9 mouse cellular contexts compared by ENCODE assay signal in the genomic region with DNA sequence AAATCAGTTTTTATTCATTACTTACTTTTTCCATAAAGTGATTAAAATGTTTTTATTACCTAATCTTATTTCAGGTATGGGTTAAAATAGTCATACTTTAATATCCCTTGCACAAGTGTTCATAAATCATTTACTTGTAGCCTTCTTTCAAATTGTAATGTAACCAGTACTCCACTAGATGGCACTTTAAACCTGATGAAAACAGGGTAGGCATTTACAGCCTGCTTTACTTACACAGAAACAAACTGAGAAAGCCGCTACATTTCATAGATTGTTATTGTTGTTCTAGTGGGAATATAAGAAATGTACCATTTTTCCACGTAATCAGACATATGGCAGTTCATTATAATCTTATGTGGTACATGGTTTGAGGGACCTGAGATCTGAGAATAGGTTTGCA. TPM values are rescaled to one million over a fixed set of nuclear protein-coding genes. Genes with fewer than 3 reads are reported as not detected.
DNase-seq lines count a peak whose midpoint lies in the region; ATAC-seq lines count a peak whose summit lies in the region.
"Had no signal": no experiment of that assay in that cellular context is flagged by ENCODE, and none has a peak within 500 bp of the region (broad histone marks: within the 10 kb centered on the region; RNA-seq: fewer than 3 reads in every experiment).

No protein-coding gene starts in this region.

- DNase-seq in heart, adult 9 months (ENCODE audit: low spot score in 2 of 2): peak; percentile 9 to 11
- peak; percentile 46 for DNase-seq in CD4-positive helper T cell, adult 2 months (ENCODE audit: low read depth, low spot score)
- peak; percentile 15 for DNase-seq in c-Kit-negative CD71-positive TER-119-positive erythroid progenitor cells, embryonic 14.5 days (ENCODE audit: low read depth, low spot score)
- DNase-seq in splenic B cell, adult 2 months (ENCODE audit: low read depth, low spot score): peak; percentile 69
- DNase-seq in left cerebral cortex, postnatal 36 days (ENCODE audit: low spot score in 2 of 2): no peak

- no peak overlapping the region for H3K9ac ChIP-seq in heart, embryonic 11.5 days (ENCODE audit: low read depth, low read length)
- no peak overlapping the region for H3K9ac ChIP-seq in intestine, embryonic 16.5 days (ENCODE audit: low read depth, low read length)
- no peak overlapping the region for H3K9ac ChIP-seq in kidney, embryonic 15.5 days
- H3K9ac ChIP-seq: limb, embryonic 15.5 days had no signal

- no peak for ATAC-seq in heart, embryonic 11.5 days (replicated peaks; ENCODE audit: insufficient number of reproducible peaks, low FRiP score, low TSS enrichment)
- peak; percentile 67 for ATAC-seq in intestine, embryonic 16.5 days
- ATAC-seq in kidney, embryonic 15.5 days (replicated peaks; ENCODE audit: low FRiP score): no peak; the same call in 1 of the 2 replicates

- H3K4me2 ChIP-seq in heart, embryonic 11.5 days: no peak overlapping the region
- H3K4me2 ChIP-seq in intestine, embryonic 16.5 days (ENCODE audit: low read depth, low read length): no peak overlapping the region
- H3K4me2 ChIP-seq in kidney, embryonic 15.5 days: no peak overlapping the region
- H3K4me2 ChIP-seq: limb, embryonic 15.5 days had no signal

- H3K36me3 ChIP-seq in heart, embryonic 11.5 days (ENCODE audit: control insufficient read depth, insufficient read depth, low read length): no peaks in the 10 kb centered on the region
- H3K36me3 ChIP-seq in intestine, embryonic 16.5 days (ENCODE audit: control insufficient read depth, insufficient read depth, low read length): no peaks in the 10 kb centered on the region
- H3K36me3 ChIP-seq in splenic B cell, adult 2 months (ENCODE audit: control insufficient read depth, insufficient read depth, low read length, poor library complexity, severe bottlenecking): no peaks in the 10 kb centered on the region; the same call in 1 of the 2 replicates
- 0 out of 2 replicates have a peak, but pooled peaks cover 4% of the 10 kb centered on the region for H3K36me3 ChIP-seq in kidney, embryonic 15.5 days
- H3K36me3 ChIP-seq: limb, embryonic 15.5 days had no signal

- no peaks in the 10 kb centered on the region for H3K27me3 ChIP-seq in heart, embryonic 11.5 days (ENCODE audit: control insufficient read depth, insufficient read depth, low read length)
- no peaks in the 10 kb centered on the region for H3K27me3 ChIP-seq in intestine, embryonic 16.5 days (replicated peaks; ENCODE audit: control insufficient read depth, insufficient read depth, low read length)
- no peaks in the 10 kb centered on the region for H3K27me3 ChIP-seq in splenic B cell, adult 2 months (ENCODE audit: control insufficient read depth, insufficient read depth, low read length, poor library complexity, severe bottlenecking)
- H3K27me3 ChIP-seq in kidney, embryonic 15.5 days: no peaks in the 10 kb centered on the region
- H3K27me3 ChIP-seq: limb, embryonic 15.5 days had no signal

- no peaks in the 10 kb centered on the region for H3K4me1 ChIP-seq in heart, embryonic 11.5 days (ENCODE audit: control insufficient read depth, insufficient read depth, low read length)
- H3K4me1 ChIP-seq in intestine, embryonic 16.5 days (ENCODE audit: control insufficient read depth, insufficient read depth, low read length): no peaks in the 10 kb centered on the region
- H3K4me1 ChIP-seq in kidney, embryonic 15.5 days: no peaks in the 10 kb centered on the region
- H3K4me1 ChIP-seq: limb, embryonic 15.5 days had no signal

- intact Hi-C loops in left cerebral cortex, postnatal 36 days (cut with DNase I): loop anchor here (1.0 to 5.0 kb wide), 4 partner anchors 1038 to 1893 kb away; no protein-coding TSS in a partner anchor

- WGBS in heart, embryonic 11.5 days (ENCODE audit: insufficient replicate concordance): 28% methylated on average over 2 of the region's 2 CpGs
- 10% methylated on average over 2 of the region's 2 CpGs for WGBS in intestine, embryonic 16.5 days
- WGBS in kidney, embryonic 15.5 days: 17% methylated on average over 2 of the region's 2 CpGs

- H3K4me3 ChIP-seq in heart, embryonic 11.5 days (ENCODE audit: low read depth, low read length): no peak overlapping the region
- H3K4me3 ChIP-seq in intestine, embryonic 16.5 days (ENCODE audit: low read length): no peak overlapping the region
- H3K4me3 ChIP-seq in kidney, embryonic 15.5 days (replicated peaks): no peak overlapping the region
- H3K4me3 ChIP-seq: limb, embryonic 15.5 days had no signal

- no peaks in the 10 kb centered on the region for H3K9me3 ChIP-seq in heart, embryonic 11.5 days (replicated peaks; ENCODE audit: control insufficient read depth, low read length)
- no peaks in the 10 kb centered on the region for H3K9me3 ChIP-seq in intestine, embryonic 16.5 days (ENCODE audit: control insufficient read depth, low read length)
- no peaks in the 10 kb centered on the region for H3K9me3 ChIP-seq in kidney, embryonic 15.5 days (replicated peaks)
- H3K9me3 ChIP-seq: limb, embryonic 15.5 days had no signal

- H3K27ac ChIP-seq in heart, embryonic 11.5 days (ENCODE audit: low read depth, low read length): no peak overlapping the region
- H3K27ac ChIP-seq in intestine, embryonic 16.5 days (ENCODE audit: low read length): no peak overlapping the region
- no peak overlapping the region for H3K27ac ChIP-seq in kidney, embryonic 15.5 days
- H3K27ac ChIP-seq: limb, embryonic 15.5 days had no signal

RNA-seq across cellular contexts. Expression of a gene that starts 11.6 kb away (rescaled TPM):
- 21.2 and 25.1 TPM in 2 replicates for polyA plus RNA-seq in heart, embryonic 11.5 days (2014; fragmentation: Nextera tagmentation; extraction: Ambion mirVana)
- 28.2 and 31.4 TPM in 2 replicates for polyA plus RNA-seq in intestine, embryonic 16.5 days (2015; fragmentation: Nextera tagmentation; extraction: Ambion mirVana)
- total RNA-seq in left cerebral cortex, postnatal 36 days (2021): 10 to 100 TPM; 55.0 to 57.5 TPM
- polyA plus RNA-seq in kidney, embryonic 15.5 days (2015; fragmentation: Nextera tagmentation; extraction: Ambion mirVana): 30.0 and 31.8 TPM in 2 replicates

RNA-seq across cellular contexts. Expression of a gene that starts 11.7 kb away (rescaled TPM):
- 0.09 and 0.18 TPM in 2 replicates for polyA plus RNA-seq in heart, embryonic 11.5 days (2014; fragmentation: Nextera tagmentation; extraction: Ambion mirVana)
- polyA plus RNA-seq in intestine, embryonic 16.5 days (2015; fragmentation: Nextera tagmentation; extraction: Ambion mirVana): 22.2 and 25.4 TPM in 2 replicates
- total RNA-seq in left cerebral cortex, postnatal 36 days (2021): under 1 TPM; 0.43 to 0.91 TPM
- polyA plus RNA-seq in kidney, embryonic 15.5 days (2015; fragmentation: Nextera tagmentation; extraction: Ambion mirVana): 1.7 and 2.5 TPM in 2 replicates

Comparison
In these comparisons a context has a peak if more than half of its experiments do, and no peak if none do; other contexts are left out.
1. DNase-seq: peak in heart, adult 9 months (2 of 2), CD4-positive helper T cell, adult 2 months (single experiment), c-Kit-negative CD71-positive TER-119-positive erythroid progenitor cells, embryonic 14.5 days (single experiment) and splenic B cell, adult 2 months (single experiment); none in left cerebral cortex, postnatal 36 days (0 of 2).